Mouse (Mus musculus) liver, embryonic 11.5 days (tissue): ENCODE measurements around the gene Lasp1. TPM values are rescaled to one million over a fixed set of nuclear protein-coding genes. Genes with fewer than 3 reads are reported as not detected.

Experiments
- polyA plus RNA-seq: library from polyadenylated mRNA; unstranded; fragments of >200 nt; fragmentation: Nextera tagmentation; extraction: Ambion mirVana; gene quantifications from 2 replicates; pipeline ENCODE4 v1.2.1, GENCODE M21; 2014

Lasp1 gene
- polyA plus RNA-seq, 1 experiment from 2014 or later = 54.7 TPM

Other genes starting within 250 kb of the Lasp1 start
- gene Srcin1, start 222.8 kb upstream of the Lasp1 start, polyA plus RNA-seq = 0.13 and 0.14 TPM in 2 replicates
- 4.1 and 4.8 TPM in 2 replicates for gene Epop, start 169.3 kb upstream of the Lasp1 start, polyA plus RNA-seq
- gene Mllt6, start 135.6 kb upstream of the Lasp1 start, polyA plus RNA-seq = 0.97 and 1.0 TPM in 2 replicates
- gene Cisd3, start 113.2 kb upstream of the Lasp1 start, polyA plus RNA-seq = 18.0 and 21.9 TPM in 2 replicates
- gene Pcgf2, start 98.5 kb upstream of the Lasp1 start, polyA plus RNA-seq = 10.3 and 13.2 TPM in 2 replicates
- gene Psmb3, start 95.6 kb upstream of the Lasp1 start, polyA plus RNA-seq = 558 and 561 TPM in 2 replicates
- gene Pip4k2b, start 54.3 kb upstream of the Lasp1 start, polyA plus RNA-seq = 0.95 and 1.7 TPM in 2 replicates
- gene Cwc25, start 32.4 kb upstream of the Lasp1 start, polyA plus RNA-seq = 12.9 and 13.1 TPM in 2 replicates
- gene 1700001P01Rik, start 23.1 kb upstream of the Lasp1 start, polyA plus RNA-seq = 0.64 TPM in 1 of 2 replicates, not detected in the other
- gene Rpl23, start 16.6 kb upstream of the Lasp1 start, polyA plus RNA-seq = 756 and 842 TPM in 2 replicates
- gene B230217C12Rik, start 41.8 kb downstream of the Lasp1 start, polyA plus RNA-seq = 3.7 and 5.4 TPM in 2 replicates
- gene Fbxo47, start 85.2 kb downstream of the Lasp1 start, polyA plus RNA-seq = 1.1 TPM in 2 replicates
- gene Plxdc1, start 187.4 kb downstream of the Lasp1 start, polyA plus RNA-seq = 0.47 and 0.77 TPM in 2 replicates
- gene Arl5c, start 197.2 kb downstream of the Lasp1 start, polyA plus RNA-seq = 24.0 and 31.2 TPM in 2 replicates
- gene Cacnb1, start 224.0 kb downstream of the Lasp1 start, polyA plus RNA-seq = 2.1 and 2.2 TPM in 2 replicates
- gene Rpl19, start 227.7 kb downstream of the Lasp1 start, polyA plus RNA-seq = 1,333 and 1,422 TPM in 2 replicates